Mouse (Mus musculus) limb, embryonic 10.5 days (tissue): ENCODE measurements around the gene Megf8. TPM values are rescaled to one million over a fixed set of nuclear protein-coding genes. Genes with fewer than 3 reads are reported as not detected.
A peak's percentile ranks its signal among the peaks of the same experiment; 100 is the strongest.
"Not testable (repeated sequence)": the region's sequence is repeated elsewhere in the genome, so short reads cannot be mapped to it uniquely, and the experiment has no call there.

ENCODE experiments used
- DNase-seq: peaks from one replicate; pipeline ENCODE4 v3.0.0-alpha.2; 2017; ENCODE audit warnings: low spot score
- H3K27ac ChIP-seq: fragments of 300-500 bp; sonication (generic); 2 replicates; pipeline ENCODE4 v1.5.1; 2016; ENCODE audit warnings: mild to moderate bottlenecking
- H3K27me3 ChIP-seq: fragments of 300-500 bp; sonication (generic); 2 replicates; pipeline ENCODE4 v1.6.1; 2016; ENCODE audit warnings: low read depth, mild to moderate bottlenecking; ENCODE audit not compliant: poor library complexity, severe bottlenecking
- H3K36me3 ChIP-seq: fragments of 300-500 bp; sonication (generic); 2 replicates; pipeline ENCODE4 v1.6.1; 2016; ENCODE audit warnings: mild to moderate bottlenecking, moderate library complexity
- H3K4me1 ChIP-seq: fragments of 300-500 bp; sonication (generic); 2 replicates; pipeline ENCODE4 v1.6.1; 2016
- H3K4me3 ChIP-seq: fragments of 300-500 bp; sonication (generic); 2 replicates; pipeline ENCODE4 v1.5.1; 2016; ENCODE audit warnings: mild to moderate bottlenecking, moderate library complexity
- H3K9me3 ChIP-seq: fragments of 300-500 bp; sonication (generic); replicated peaks from 2 replicates; pipeline ENCODE4 v1.6.1; 2016; ENCODE audit warnings: mild to moderate bottlenecking
- WGBS: fragments of 180-500 bp; shearing (Covaris S2); methylation state at CpG from one replicate; pipeline ENCODE4 v1.1.7; 2016; 5-methylcytosine and 5-hydroxymethylcytosine counted together
- polyA plus RNA-seq: library from polyadenylated mRNA; unstranded; fragments of >200 nt; fragmentation: Nextera tagmentation; extraction: Ambion mirVana; gene quantifications from 2 replicates; pipeline ENCODE4 v1.2.1, GENCODE M21; 2016

Megf8 gene
- polyA plus RNA-seq, 1 experiment from 2014 or later: 22.2 TPM

DNA sequence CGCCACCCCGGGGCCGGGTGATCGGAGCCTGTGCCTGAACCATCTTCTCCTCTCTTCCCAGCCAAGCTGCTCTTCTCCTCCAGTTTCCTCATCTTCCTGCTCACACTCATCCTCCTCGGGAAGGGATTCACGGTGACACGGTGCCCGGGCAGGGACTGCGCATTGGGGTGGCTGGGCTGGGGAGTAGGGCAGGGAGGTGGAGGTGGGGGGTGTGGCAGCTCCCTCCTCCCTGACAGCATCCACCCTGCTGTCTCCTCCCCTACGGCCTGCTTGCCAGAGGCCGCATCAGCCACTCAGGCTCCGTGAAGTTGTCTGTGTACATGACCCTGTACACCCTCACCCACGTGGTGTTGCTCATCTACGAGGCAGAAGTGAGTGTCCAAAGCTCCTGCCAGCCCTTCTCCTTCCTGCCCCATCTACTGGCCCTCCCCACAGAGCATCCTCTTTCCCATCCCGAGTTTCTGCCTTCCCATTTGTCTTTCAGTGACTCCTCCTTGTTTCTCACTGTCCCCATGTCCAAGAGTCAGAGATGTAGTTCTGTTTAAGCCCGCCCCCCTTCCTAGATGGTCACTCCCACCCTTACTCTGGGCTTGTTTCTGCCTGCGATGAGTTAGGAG lies 8.2 kb upstream of the Megf8 start:
- Histone ChIP-seq H3K9me3 (no peaks in the 10 kb centered on the region), H3K36me3 (no peaks in the 10 kb centered on the region), H3K4me3 (no peak overlapping the region), H3K4me1 (peaks cover 11% of the 10 kb centered on the region), H3K27me3 (peaks cover 78% of the 10 kb centered on the region), H3K27ac (no peak overlapping the region)
- WGBS: 60% methylated on average over 17 of the region's 17 CpGs
- DNase-seq: no peak

DNA sequence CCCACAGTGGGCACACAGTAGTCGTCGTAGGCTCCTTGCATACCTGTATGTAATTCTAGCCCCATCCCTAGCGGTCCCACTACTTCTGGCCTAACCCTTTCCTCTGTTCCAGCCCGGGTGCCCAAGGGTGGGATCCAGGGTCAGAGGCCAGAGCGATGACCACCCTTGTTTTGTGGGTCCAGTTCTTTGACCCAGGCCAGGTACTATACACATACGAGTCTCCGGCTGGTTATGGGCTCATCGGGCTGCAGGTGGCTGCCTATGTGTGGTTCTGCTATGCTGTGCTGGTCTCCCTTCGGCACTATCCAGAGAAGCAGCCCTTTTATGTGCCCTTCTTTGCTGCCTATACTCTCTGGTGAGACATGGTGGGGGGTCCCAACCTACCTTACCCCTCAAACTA lies 7.5 kb upstream of the Megf8 start:
- Histone ChIP-seq H3K27me3 (peaks cover 80% of the 10 kb centered on the region), H3K27ac (no peak overlapping the region), H3K9me3 (no peaks in the 10 kb centered on the region), H3K36me3 (no peaks in the 10 kb centered on the region), H3K4me3 (no peak overlapping the region), H3K4me1 (peaks cover 16% of the 10 kb centered on the region)
- 87% methylated on average over 9 of the region's 9 CpGs for whole genome bisulfite sequencing
- DNase-seq: no peak

DNA sequence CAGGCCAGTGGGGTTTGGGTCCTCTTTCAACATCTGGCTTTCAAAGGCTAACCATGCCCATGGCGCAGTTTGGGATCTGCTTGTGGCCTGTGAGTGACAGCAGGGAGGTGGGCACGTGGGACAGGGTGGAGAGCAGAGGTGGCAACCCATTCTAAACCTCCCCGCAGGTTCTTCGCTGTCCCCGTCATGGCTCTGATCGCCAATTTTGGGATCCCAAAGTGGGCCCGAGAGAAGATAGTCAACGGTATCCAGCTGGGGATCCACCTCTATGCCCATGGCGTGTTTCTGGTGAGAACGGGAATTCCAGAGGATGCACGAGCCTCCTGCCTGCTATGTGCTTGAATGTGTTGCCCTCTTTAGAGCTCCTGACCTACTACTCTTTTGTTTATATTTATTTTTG lies 5.8 kb upstream of the Megf8 start:
- DNase-seq: no peak
- Histone ChIP-seq H3K27ac (no peak overlapping the region), H3K4me3 (no peak overlapping the region), H3K9me3 (no peaks in the 10 kb centered on the region), H3K27me3 (peaks cover 85% of the 10 kb centered on the region), H3K4me1 (peaks cover 24% of the 10 kb centered on the region), H3K36me3 (no peaks in the 10 kb centered on the region)
- 85% methylated on average over 11 of the region's 11 CpGs for WGBS

DNA sequence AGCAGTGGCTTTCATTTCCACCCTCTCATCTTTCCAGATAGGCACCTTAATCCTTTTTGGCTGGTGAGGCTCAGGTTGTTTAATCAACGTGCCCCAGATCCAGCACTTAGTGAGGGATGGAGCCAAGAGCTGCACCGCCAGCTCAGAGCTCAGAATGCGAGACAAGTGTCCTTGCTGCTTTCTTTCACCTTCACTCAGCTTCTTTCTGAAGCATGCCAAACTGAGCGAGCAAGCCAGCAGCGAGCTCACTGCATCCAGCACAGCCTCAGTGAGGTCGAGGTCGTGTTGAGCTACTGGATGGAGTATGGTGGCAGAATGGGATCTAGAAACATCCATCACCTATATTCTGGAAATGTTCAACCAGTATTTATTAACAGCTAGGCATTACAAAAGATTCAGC lies 3.6 kb upstream of the Megf8 start:
- Histone ChIP-seq H3K4me1 (peaks cover 42% of the 10 kb centered on the region), H3K4me3 (no peak overlapping the region), H3K9me3 (no peaks in the 10 kb centered on the region), H3K27me3 (peaks cover 64% of the 10 kb centered on the region), H3K27ac (no peak overlapping the region), H3K36me3 (no peaks in the 10 kb centered on the region)
- 53% methylated on average over 7 of the region's 7 CpGs for WGBS
- no peak for DNase-seq

DNA sequence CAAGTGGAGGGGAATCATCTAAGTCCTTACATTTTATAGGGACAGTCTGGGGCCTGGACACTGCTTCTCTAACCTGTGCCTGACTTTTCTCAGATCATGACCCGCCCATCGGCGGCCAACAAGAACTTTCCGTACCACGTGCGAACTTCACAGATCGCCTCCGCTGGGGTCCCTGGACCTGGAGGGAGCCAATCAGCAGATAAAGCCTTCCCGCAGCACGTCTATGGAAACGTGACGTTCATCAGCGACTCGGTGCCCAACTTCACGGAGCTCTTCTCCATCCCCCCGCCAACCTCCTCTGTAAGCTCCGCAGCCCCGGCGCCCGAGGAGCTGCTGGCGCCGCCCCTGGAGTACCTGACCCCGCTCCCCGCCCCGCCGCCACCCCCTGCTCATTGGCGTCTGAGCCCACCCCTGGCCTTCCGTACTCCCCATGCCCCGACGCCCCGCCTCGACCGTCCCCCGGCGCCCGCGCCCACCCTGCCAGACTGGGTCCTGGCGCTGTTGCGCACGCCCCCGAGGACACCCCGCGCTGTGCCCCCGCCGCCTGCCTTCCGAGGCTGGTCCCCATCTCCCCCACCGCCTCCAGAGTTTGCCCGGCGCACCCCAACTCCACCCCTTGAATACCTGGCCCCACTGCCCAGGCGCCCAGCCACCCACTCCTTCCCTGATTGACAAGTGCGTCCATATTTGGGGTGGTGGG lies 2.2 kb upstream of the Megf8 start:
- DNase-seq: peak; percentile 47
- H3K27me3 ChIP-seq: peaks cover 53% of the 10 kb centered on the region
- WGBS: 1% methylated on average over 51 of the region's 51 CpGs
- peak overlapping the region; percentile 71 for H3K27ac ChIP-seq
- peak overlapping the region; percentile 78 for H3K4me3 ChIP-seq
- peaks cover 5% of the 10 kb centered on the region; the same call in 1 of the 2 replicates for H3K36me3 ChIP-seq
- no peaks in the 10 kb centered on the region for H3K9me3 ChIP-seq
- peaks cover 45% of the 10 kb centered on the region for H3K4me1 ChIP-seq

DNA sequence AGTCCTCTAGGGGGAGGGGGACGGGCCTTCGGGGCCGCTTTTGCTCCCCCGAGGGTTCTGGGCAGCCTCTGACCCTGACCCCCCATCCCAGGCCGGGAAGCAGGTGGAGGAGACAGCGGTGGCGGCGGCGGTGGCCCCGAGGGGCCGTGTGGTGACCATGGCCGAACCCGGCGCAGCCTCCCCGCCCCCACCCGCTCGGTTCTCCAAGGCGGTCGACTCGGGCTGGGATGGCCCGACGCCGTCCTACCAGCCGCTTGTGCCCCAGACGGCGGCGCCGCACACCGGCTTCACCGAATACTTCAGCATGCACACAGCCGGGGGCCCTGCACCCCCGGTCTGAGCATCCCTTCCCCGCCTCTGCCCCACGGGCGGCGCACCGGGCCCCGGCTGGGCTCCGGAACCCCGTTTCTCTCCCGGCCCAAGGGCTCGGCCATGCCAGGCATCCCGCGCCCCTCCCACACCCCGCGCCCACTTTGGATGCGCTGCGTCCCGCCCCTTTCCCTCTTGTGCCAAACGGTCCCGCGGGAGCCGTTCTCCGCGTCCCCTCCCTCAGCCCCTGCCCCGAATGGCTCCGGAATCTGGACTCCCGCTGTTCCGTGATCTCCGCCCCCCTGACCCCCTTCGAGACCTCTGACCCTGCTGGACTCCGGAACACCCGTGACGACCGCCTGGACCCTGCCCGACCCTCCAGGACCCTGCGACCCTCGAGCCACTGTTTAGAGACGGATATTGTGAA lies 1.5 kb upstream of the Megf8 start:
- peaks cover 11% of the 10 kb centered on the region for H3K36me3 ChIP-seq
- H3K27me3 ChIP-seq: peaks cover 53% of the 10 kb centered on the region
- WGBS: under 1% methylated on average over 69 of the region's 69 CpGs
- peak overlapping the region; percentile 71 for H3K27ac ChIP-seq
- DNase-seq: peak; percentile 59
- H3K9me3 ChIP-seq: no peaks in the 10 kb centered on the region
- peaks cover 45% of the 10 kb centered on the region for H3K4me1 ChIP-seq
- H3K4me3 ChIP-seq: peak overlapping the region; percentile 78

DNA sequence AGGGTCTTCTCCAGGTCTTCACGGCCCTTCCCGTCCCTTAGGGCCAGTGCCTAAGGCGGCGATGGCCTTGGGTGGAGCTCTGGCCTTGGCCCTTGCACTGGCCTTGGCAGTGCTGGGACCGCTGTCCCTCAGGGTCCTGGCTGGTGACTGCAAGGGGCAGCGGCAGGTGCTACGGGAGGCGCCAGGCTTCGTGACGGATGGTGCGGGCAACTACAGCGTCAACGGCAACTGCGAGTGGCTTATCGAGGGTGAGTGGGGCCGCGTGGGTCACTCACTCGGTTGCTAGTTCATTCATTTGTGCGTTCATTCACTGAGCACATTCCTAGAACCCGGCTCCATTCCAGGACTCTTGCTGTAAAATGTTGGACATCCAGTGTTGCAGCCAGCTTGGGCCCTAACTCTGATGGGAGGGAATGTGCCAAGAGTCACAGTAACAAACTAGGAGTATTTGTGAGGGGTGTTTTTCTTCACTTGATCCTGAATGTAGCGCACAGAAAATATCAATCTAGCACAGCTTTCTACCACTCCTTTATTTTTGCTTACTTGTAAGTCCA lies 559 bp downstream of the Megf8 start:
- Histone ChIP-seq H3K9me3 (no peaks in the 10 kb centered on the region), H3K4me1 (peaks cover 61% of the 10 kb centered on the region), H3K36me3 (peaks cover 13% of the 10 kb centered on the region), H3K27ac (peak overlapping the region; percentile 91), H3K4me3 (peak overlapping the region; percentile 78), H3K27me3 (peaks cover 37% of the 10 kb centered on the region)
- no peak for DNase-seq
- 20% methylated on average over 21 of the region's 21 CpGs for WGBS

DNA sequence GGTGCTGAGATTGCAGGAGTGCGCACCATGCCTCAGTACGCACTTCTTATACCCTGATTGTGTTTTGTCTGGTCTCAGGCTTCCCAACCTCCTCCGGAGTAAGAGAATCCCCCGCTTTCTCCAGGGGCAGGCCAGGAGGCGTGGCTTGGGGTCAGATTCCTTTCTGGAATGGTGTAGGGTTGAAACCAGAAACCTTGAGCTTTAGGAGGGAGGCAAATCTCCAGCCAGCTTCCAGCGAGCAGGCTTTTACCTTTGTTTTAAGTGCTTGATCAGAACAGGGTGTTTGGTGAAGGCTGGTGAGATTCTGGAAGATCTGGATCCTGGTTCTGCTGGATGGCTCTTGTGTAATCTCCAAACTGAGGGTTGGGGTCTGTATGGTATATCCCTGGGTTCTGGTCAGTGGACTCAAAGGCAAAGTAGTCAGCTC lies 5.1 kb downstream of the Megf8 start:
- Histone ChIP-seq H3K27ac (peak overlapping the region; percentile 93), H3K9me3 (no peaks in the 10 kb centered on the region)

DNA sequence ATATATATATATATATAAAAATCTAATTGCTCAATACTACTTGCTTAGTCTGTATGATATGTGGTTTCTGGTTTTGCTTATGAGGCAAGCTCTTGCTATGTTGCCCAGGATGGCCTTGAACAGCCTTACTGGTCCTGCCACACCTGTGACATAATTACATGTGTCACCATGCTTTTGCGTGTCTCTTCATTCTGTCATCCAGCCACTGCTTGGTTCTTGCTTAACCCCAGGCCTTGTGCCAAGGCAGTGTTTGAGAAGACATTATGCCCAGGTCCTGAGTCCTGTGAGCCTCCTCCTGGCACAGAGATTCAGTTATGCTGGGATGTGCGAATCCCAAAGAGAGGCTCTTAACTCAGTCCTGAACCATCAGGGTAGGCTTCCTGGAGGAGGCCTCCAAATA lies 6.3 kb downstream of the Megf8 start:
- WGBS: 92% methylated on average over 2 of the region's 2 CpGs

More for the DNA sequence above, 5.1 kb downstream of the Megf8 start:
- DNase-seq: peak; percentile 80
- Histone ChIP-seq H3K36me3 (peaks cover 34% of the 10 kb centered on the region), H3K4me1 (peaks cover 37% of the 10 kb centered on the region), H3K27me3 (no peaks in the 10 kb centered on the region), H3K4me3 (peak overlapping the region; percentile 44)
- WGBS: 3% methylated on average over 6 of the region's 6 CpGs

DNA sequence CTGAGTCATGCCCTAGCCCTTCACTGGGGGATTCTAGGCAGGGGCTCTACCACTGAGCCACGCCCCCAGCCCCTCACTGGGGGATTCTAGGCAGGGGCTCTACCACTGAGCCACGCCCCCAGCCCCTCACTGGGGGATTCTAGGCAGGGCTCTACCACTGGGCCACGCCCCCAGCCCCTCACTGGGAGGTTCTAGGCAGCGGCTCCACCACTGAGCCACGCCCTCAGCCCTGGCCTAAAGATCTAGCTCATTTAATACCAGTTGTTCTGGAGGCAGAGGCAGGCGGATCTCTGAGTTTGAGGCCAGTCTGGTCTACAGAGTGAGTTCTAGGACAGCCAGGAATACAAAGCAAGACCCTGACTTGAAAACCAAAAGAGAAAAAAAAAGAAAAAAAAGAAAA lies 8.5 kb downstream of the Megf8 start:
- H3K36me3 ChIP-seq: peaks cover 57% of the 10 kb centered on the region
- DNase-seq, H3K9me3 ChIP-seq, H3K27ac ChIP-seq, H3K4me3 ChIP-seq, H3K27me3 ChIP-seq: not testable (repeated sequence)
- peaks cover 21% of the 10 kb centered on the region for H3K4me1 ChIP-seq
- 92% methylated on average over 6 of the region's 6 CpGs for WGBS

More for the DNA sequence above, 6.3 kb downstream of the Megf8 start:
- Histone ChIP-seq H3K27ac (peak overlapping the region; percentile 38), H3K27me3 (no peaks in the 10 kb centered on the region), H3K9me3 (no peaks in the 10 kb centered on the region), H3K36me3 (peaks cover 45% of the 10 kb centered on the region), H3K4me3 (peak overlapping the region; percentile 17; the same call in 1 of the 2 replicates), H3K4me1 (peaks cover 26% of the 10 kb centered on the region)
- no peak for DNase-seq

DNA sequence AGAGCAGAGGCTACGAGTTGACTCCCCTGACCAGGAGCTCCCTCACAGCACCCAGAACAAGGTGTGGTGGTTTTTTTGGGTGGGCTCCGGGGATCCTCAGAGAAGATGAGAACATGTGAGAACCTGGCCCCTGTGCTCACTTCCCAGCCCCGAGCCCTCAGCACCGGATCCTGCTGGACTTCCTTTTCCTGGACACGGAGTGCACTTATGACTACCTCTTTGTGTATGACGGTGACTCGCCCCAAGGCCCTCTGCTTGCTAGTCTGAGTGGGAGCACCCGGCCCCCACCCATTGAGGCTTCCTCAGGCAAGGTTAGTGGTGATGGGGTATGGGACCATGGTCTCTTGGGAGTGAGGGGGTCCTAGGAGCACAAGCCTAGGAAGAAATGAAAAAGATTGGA lies 9.3 kb downstream of the Megf8 start:
- H3K9me3 ChIP-seq: no peaks in the 10 kb centered on the region
- no peaks in the 10 kb centered on the region for H3K27me3 ChIP-seq
- peaks cover 63% of the 10 kb centered on the region for H3K36me3 ChIP-seq
- WGBS: 88% methylated on average over 8 of the region's 8 CpGs
- H3K4me1 ChIP-seq: peaks cover 19% of the 10 kb centered on the region
- no peak overlapping the region for H3K4me3 ChIP-seq
- DNase-seq: no peak
- H3K27ac ChIP-seq: 0 out of 2 replicates have a peak overlapping the region, but pooled peaks have one; percentile 34

DNA sequence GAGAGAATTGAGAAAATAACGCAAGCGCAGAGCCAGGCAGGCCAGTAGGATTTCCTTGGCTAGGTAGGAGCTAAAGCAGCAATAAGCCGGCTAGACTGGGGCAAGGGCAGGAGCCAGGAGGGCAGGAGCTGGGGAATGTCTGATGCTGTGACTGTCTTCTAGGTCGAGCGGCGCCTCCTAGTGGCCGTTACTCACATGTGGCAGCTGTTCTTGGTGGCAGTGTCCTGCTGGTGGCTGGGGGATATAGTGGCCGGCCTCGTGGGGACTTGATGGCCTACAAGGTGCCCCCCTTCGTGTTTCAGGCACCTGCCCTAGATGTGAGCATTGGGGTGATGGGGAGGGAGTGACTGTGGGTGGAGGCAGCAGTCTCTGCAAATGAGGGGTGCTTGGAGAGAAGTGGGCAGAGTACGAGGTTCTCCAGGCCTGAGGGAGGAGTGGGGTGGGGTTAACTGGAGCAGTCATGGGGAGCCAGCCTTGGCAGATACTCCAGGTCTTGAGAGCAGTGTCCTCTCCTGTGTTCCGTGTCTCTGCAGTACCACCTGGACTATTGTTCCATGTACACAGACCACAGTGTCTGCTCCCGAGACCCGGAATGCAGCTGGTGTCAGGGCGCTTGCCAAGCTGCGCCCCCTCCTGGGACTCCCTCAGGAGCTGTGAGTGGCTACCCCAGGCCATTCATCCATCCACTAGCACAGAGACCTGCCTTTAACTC lies 16.8 kb downstream of the Megf8 start:
- Histone ChIP-seq H3K27ac (no peak overlapping the region), H3K9me3 (0 out of 2 replicates have a peak, but pooled peaks cover 2% of the 10 kb centered on the region), H3K4me3 (no peak overlapping the region; the same call in 1 of the 2 replicates), H3K4me1 (no peaks in the 10 kb centered on the region), H3K36me3 (peaks cover 96% of the 10 kb centered on the region), H3K27me3 (no peaks in the 10 kb centered on the region)
- DNase-seq: peak; percentile 85
- 43% methylated on average over 16 of the region's 16 CpGs for WGBS
